Mouse (Mus musculus) liver, adult 2 months (tissue): ENCODE data around the gene Ddx5.

ENCODE experiments used
- CTCF ChIP-seq: fragments of 200-500 bp; IDR thresholded peaks from 2 replicates; pipeline ENCODE4 v1.5.1; 2011; ENCODE audit warnings: low read depth, low read length, control low read depth
- POLR2A ChIP-seq: fragments of 200-500 bp; IDR thresholded peaks from 2 replicates; pipeline ENCODE4 v1.6.1; 2011; ENCODE audit warnings: low read length, control low read depth; ENCODE audit not compliant: insufficient read depth; ENCODE audit errors: extremely low read depth

DNA sequence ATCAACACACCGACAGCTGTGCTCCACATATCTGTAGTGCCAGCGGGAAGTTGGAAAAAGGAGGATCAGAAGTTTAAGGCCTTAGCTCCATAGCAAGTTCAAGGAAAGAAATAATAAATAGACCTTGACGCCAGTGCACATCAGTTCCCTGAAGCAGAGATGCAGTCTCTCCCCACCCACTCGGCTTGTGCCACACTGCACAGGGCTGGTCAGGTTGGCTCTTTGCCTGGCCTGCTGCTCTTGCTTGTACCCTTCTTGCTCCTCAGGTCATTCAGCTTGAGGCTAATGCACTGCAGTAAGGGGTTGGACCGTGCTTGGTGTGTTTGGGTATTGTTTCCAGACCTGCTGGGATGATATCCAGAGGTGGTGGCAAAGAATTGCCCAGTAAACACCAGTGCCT, 28.5 kb downstream of the Ddx5 start:
- no peak for TF ChIP-seq POLR2A
- no peak for TF ChIP-seq CTCF
